Mouse (Mus musculus) neural tube, embryonic 11.5 days (tissue): ENCODE data around the gene Acot3. TPM values are rescaled to one million over a fixed set of nuclear protein-coding genes. Genes with fewer than 3 reads are reported as not detected.
A peak's percentile ranks its signal among the peaks of the same experiment; 100 is the strongest.
"Not testable (repeated sequence)": the region's sequence is repeated elsewhere in the genome, so short reads cannot be mapped to it uniquely, and the experiment has no call there.

Experiments
- ATAC-seq: fragments of 200-750 bp; cut with Nextera tagmentation; 2 replicates; pipeline ENCODE4 v1.8.0; 2017; ENCODE audit warnings: moderate number of reproducible peaks, mild to moderate bottlenecking, moderate TSS enrichment, moderate library complexity; ENCODE audit not compliant: insufficient read depth, low FRiP score, low TSS enrichment
- DNase-seq: peaks from one replicate; pipeline ENCODE4 v3.0.0-alpha.2; 2015; ENCODE audit warnings: low spot score
- H3K27ac ChIP-seq: fragments of 300-500 bp; sonication (generic); 2 replicates; pipeline ENCODE4 v1.5.1; 2014; ENCODE audit warnings: low read depth, mild to moderate bottlenecking, low read length
- H3K27me3 ChIP-seq: fragments of 300-500 bp; sonication (generic); 2 replicates; pipeline ENCODE4 v1.6.1; 2014; ENCODE audit warnings: mild to moderate bottlenecking, low read length, mixed read lengths; ENCODE audit not compliant: control insufficient read depth, insufficient read depth
- H3K36me3 ChIP-seq: fragments of 300-500 bp; sonication (generic); 2 replicates; pipeline ENCODE4 v1.6.1; 2014; ENCODE audit warnings: mild to moderate bottlenecking, low read length, moderate library complexity, mixed read lengths; ENCODE audit not compliant: control insufficient read depth, insufficient read depth
- H3K4me1 ChIP-seq: fragments of 300-500 bp; sonication (generic); 2 replicates; pipeline ENCODE4 v1.6.1; 2014; ENCODE audit warnings: low read length, mixed read lengths; ENCODE audit not compliant: control insufficient read depth, insufficient read depth
- H3K4me2 ChIP-seq: fragments of 300-500 bp; sonication (generic); 2 replicates; pipeline ENCODE4 v1.6.1; 2014; ENCODE audit warnings: low read depth, mild to moderate bottlenecking, moderate library complexity
- H3K4me3 ChIP-seq: fragments of 300-500 bp; sonication (generic); 2 replicates; pipeline ENCODE4 v1.5.1; 2014; ENCODE audit warnings: low read depth, low read length
- H3K9ac ChIP-seq: fragments of 300-500 bp; sonication (generic); 2 replicates; pipeline ENCODE4 v1.6.1; 2014; ENCODE audit warnings: mild to moderate bottlenecking, low read length
- H3K9me3 ChIP-seq: fragments of 300-500 bp; sonication (generic); 2 replicates; pipeline ENCODE4 v1.6.1; 2016; ENCODE audit warnings: low read length; ENCODE audit not compliant: control insufficient read depth
- WGBS: fragments of 180-500 bp; shearing (Covaris S2); extraction: QIAGEN DNeasy Blood & Tissue Kit; methylation state at CpG from one replicate; pipeline ENCODE4 v1.1.7; 2014; 5-methylcytosine and 5-hydroxymethylcytosine counted together
- polyA plus RNA-seq: library from polyadenylated mRNA; unstranded; fragments of >200 nt; fragmentation: Nextera tagmentation; extraction: Ambion mirVana; gene quantifications from 2 replicates; pipeline ENCODE4 v1.2.1, GENCODE M21; 2014

Acot3 gene
- polyA plus RNA-seq, 1 experiment from 2014 or later = 0.20 TPM

GRCm38 (mm10) chr12:84068986-84069385 is 17.0 kb downstream of the Acot3 start, which contains the start of gene Acot5:
Gene Acot5 (plus strand): TSS chr12:84069325.
- 64% methylated on average over 9 of the region's 9 CpGs for WGBS
- no peaks in the 10 kb centered on the region for H3K9me3 ChIP-seq
- ATAC-seq = no peak
- H3K9ac ChIP-seq = no peak within 1 kb of the TSS; the same call in 1 of the 2 replicates
- H3K4me3 ChIP-seq = peak within 1 kb of the TSS; percentile 33
- H3K27ac ChIP-seq = no peak within 1 kb of the TSS
- H3K36me3 ChIP-seq = no peaks in the 10 kb centered on the region
- DNase-seq = no peak
- peak within 1 kb of the TSS; percentile 52 for H3K4me2 ChIP-seq
- H3K27me3 ChIP-seq = peaks cover 22% of the 10 kb centered on the region
- H3K4me1 ChIP-seq = no peaks in the 10 kb centered on the region

DNA sequence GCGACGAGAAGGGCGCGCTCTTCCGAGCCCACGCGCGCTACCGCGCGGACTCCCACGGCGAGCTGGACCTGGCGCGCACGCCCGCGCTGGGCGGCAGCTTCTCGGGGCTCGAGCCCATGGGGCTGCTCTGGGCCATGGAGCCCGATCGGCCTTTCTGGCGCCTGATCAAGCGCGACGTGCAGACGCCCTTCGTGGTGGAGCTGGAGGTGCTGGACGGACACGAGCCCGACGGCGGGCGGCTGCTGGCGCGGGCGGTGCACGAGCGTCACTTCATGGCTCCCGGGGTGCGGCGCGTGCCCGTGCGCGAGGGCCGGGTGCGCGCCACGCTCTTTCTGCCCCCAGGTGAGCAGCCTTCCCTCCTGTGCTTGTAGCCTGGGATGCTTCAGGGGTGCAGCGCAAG is 17.6 kb downstream of the Acot3 start:
- H3K4me1 ChIP-seq, H3K27ac ChIP-seq, H3K9ac ChIP-seq, ATAC-seq, H3K36me3 ChIP-seq, H3K9me3 ChIP-seq: not testable (repeated sequence)
- H3K27me3 ChIP-seq = peaks cover 22% of the 10 kb centered on the region
- 2% methylated on average over 28 of the region's 52 CpGs for WGBS
- H3K4me2 ChIP-seq = peak overlapping the region; percentile 52
- peak; percentile 17 for DNase-seq
- H3K4me3 ChIP-seq = peak overlapping the region; percentile 33

DNA sequence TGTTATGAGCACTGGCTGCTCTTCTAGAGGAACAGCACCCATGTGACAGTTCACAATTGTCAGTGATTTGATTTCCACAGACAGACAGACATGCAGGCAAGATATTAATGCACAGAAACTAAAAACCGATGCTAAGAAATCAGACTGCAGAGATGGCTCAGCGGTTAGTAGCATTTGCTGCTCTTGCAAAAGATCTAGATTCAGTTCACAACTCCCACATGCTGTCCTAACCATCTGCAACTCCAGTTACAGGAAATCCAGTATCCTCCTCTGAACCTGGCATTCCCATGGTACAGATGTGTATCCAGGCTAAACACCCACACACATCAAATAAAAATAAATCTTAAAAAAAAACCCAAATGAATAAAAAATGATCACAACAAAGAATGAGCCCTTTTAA is 19.8 kb downstream of the Acot3 start:
- Histone ChIP-seq H3K9me3 (no peaks in the 10 kb centered on the region), H3K4me3 (no peak overlapping the region), H3K9ac (no peak overlapping the region), H3K27ac (no peak overlapping the region), H3K27me3 (peaks cover 22% of the 10 kb centered on the region), H3K4me2 (no peak overlapping the region), H3K36me3 (no peaks in the 10 kb centered on the region), H3K4me1 (no peaks in the 10 kb centered on the region)
- WGBS = 90% methylated on average over 2 of the region's 2 CpGs
- DNase-seq (no peak), ATAC-seq (no peak)

- H3K4me1 ChIP-seq = no peaks in the 10 kb centered on the region
- no peak for DNase-seq
- no peak for ATAC-seq
- 94% methylated on average over 4 of the region's 4 CpGs for WGBS
- H3K9me3 ChIP-seq = no peaks in the 10 kb centered on the region
- H3K27ac ChIP-seq = no peak overlapping the region
- no peaks in the 10 kb centered on the region for H3K27me3 ChIP-seq
- H3K4me2 ChIP-seq = no peak overlapping the region
- no peak overlapping the region for H3K4me3 ChIP-seq
- no peaks in the 10 kb centered on the region for H3K36me3 ChIP-seq
- H3K9ac ChIP-seq = no peak overlapping the region
Measured at GRCm38 (mm10) chr12:84077371-84077990, 25.5 kb downstream of the Acot3 start.

- ATAC-seq (no peak), DNase-seq (no peak)
- H3K27ac ChIP-seq = no peak overlapping the region
- 80% methylated on average over 2 of the region's 2 CpGs for WGBS
- H3K4me2 ChIP-seq = no peak overlapping the region
- no peak overlapping the region for H3K9ac ChIP-seq
- no peaks in the 10 kb centered on the region for H3K4me1 ChIP-seq
- no peak overlapping the region for H3K4me3 ChIP-seq
- H3K36me3 ChIP-seq = no peaks in the 10 kb centered on the region
- no peaks in the 10 kb centered on the region for H3K9me3 ChIP-seq
- no peaks in the 10 kb centered on the region for H3K27me3 ChIP-seq
Measured at GRCm38 (mm10) chr12:84083842-84084241, 31.9 kb downstream of the Acot3 start.

GRCm38 (mm10) chr12:84084581-84084980 is 32.6 kb downstream of the Acot3 start:
- H3K4me2 ChIP-seq = no peak overlapping the region
- 92% methylated on average over 4 of the region's 4 CpGs for WGBS
- no peaks in the 10 kb centered on the region for H3K36me3 ChIP-seq
- no peak overlapping the region for H3K9ac ChIP-seq
- no peaks in the 10 kb centered on the region for H3K27me3 ChIP-seq
- ATAC-seq (no peak), DNase-seq (no peak)
- 0 out of 2 replicates have a peak, but pooled peaks cover 2% of the 10 kb centered on the region for H3K9me3 ChIP-seq
- no peaks in the 10 kb centered on the region for H3K4me1 ChIP-seq
- no peak overlapping the region for H3K4me3 ChIP-seq
- H3K27ac ChIP-seq = no peak overlapping the region

DNA sequence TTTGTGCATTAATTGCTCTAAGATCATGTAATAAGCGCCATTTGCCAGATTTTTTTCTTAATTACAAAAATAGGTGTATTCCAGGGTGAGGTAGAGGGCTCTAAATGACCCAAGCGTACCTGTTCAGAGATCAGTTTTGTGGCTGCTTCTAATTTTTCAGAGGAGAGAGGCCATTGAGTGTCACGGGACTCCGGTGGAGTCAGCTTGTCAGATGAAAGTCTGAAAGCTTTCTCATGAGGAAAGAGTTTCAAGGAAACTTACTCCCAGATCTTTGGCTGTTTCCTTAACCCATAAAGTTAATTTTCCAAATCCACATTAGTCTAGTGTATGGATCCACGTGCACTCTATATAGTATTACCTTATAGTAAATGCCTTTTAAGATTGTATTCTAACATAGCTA is 42.7 kb downstream of the Acot3 start:
- not testable (repeated sequence) for H3K4me3 ChIP-seq, H3K9me3 ChIP-seq, H3K27ac ChIP-seq, H3K4me2 ChIP-seq, H3K36me3 ChIP-seq, ATAC-seq, DNase-seq, H3K4me1 ChIP-seq, H3K9ac ChIP-seq, H3K27me3 ChIP-seq
- 85% methylated on average over 5 of the region's 5 CpGs for WGBS

- no peaks in the 10 kb centered on the region for H3K4me1 ChIP-seq
- no peak overlapping the region for H3K4me2 ChIP-seq
- no peaks in the 10 kb centered on the region for H3K36me3 ChIP-seq
- no peak overlapping the region for H3K27ac ChIP-seq
- H3K4me3 ChIP-seq = no peak overlapping the region
- 97% methylated on average over 2 of the region's 2 CpGs for WGBS
- no peak overlapping the region for H3K9ac ChIP-seq
- DNase-seq (no peak), ATAC-seq (no peak)
- H3K9me3 ChIP-seq = no peaks in the 10 kb centered on the region
- no peaks in the 10 kb centered on the region for H3K27me3 ChIP-seq
Measured at GRCm38 (mm10) chr12:84099605-84100004, 47.7 kb downstream of the Acot3 start.

DNA sequence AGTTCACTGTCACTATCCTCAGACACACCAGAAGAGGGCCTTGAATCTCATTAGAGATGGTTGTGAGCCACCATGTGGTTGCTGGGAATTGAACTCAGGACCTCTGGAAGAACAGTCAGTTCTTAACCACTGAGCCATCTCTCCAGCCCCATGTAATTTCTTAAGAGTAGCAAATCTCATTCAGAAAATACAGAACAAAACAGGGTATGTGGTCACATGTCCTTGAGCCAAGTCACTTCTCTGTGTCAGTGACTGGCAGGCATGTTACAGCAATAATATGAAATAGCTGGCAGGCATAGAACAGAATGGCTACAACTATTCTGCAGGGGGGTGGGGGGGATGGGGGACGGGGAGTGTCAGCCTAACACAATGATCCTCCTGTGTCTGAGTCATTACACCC is 48.1 kb downstream of the Acot3 start:
- DNase-seq = no peak

More for the DNA sequence above, 48.1 kb downstream of the Acot3 start:
- no peak for ATAC-seq
- Histone ChIP-seq H3K36me3 (no peaks in the 10 kb centered on the region), H3K4me3 (no peak overlapping the region), H3K9ac (no peak overlapping the region), H3K9me3 (no peaks in the 10 kb centered on the region), H3K4me2 (no peak overlapping the region), H3K27me3 (no peaks in the 10 kb centered on the region), H3K4me1 (no peaks in the 10 kb centered on the region), H3K27ac (no peak overlapping the region)
- 65% methylated on average over 1 of the region's 1 CpGs for WGBS
